Mouse (Mus musculus) neural tube, embryonic 15.5 days (tissue): Measurements from ENCODE around the gene Stab1. TPM values are rescaled to one million over a fixed set of nuclear protein-coding genes. Genes with fewer than 3 reads are reported as not detected.

Experiments
- ATAC-seq: fragments of 200-750 bp; cut with Nextera tagmentation; 2 replicates; pipeline ENCODE4 v1.8.0; 2017; ENCODE audit warnings: mild to moderate bottlenecking, moderate TSS enrichment, moderate library complexity; ENCODE audit not compliant: low FRiP score
- H3K27ac ChIP-seq: fragments of 300-500 bp; sonication (generic); replicated peaks from 2 replicates; pipeline ENCODE4 v1.5.1; 2015; ENCODE audit warnings: mild to moderate bottlenecking, inconsistent platforms
- H3K27me3 ChIP-seq: fragments of 300-500 bp; sonication (generic); replicated peaks from 2 replicates; pipeline ENCODE4 v1.6.1; 2015; ENCODE audit warnings: inconsistent platforms
- H3K36me3 ChIP-seq: fragments of 300-500 bp; sonication (generic); 2 replicates; pipeline ENCODE4 v1.6.1; 2015; ENCODE audit warnings: inconsistent platforms
- H3K4me1 ChIP-seq: fragments of 300-500 bp; sonication (generic); 2 replicates; pipeline ENCODE4 v1.6.1; 2015; ENCODE audit warnings: inconsistent platforms
- H3K4me2 ChIP-seq: fragments of 300-500 bp; sonication (generic); 2 replicates; pipeline ENCODE4 v1.6.1; 2015; ENCODE audit warnings: inconsistent platforms, mild to moderate bottlenecking, moderate library complexity
- H3K4me3 ChIP-seq: fragments of 300-500 bp; sonication (generic); replicated peaks from 2 replicates; pipeline ENCODE4 v1.5.1; 2015; ENCODE audit warnings: mild to moderate bottlenecking, inconsistent platforms
- H3K9ac ChIP-seq: fragments of 300-500 bp; sonication (generic); replicated peaks from 2 replicates; pipeline ENCODE4 v1.6.1; 2015; ENCODE audit warnings: mild to moderate bottlenecking, inconsistent platforms
- H3K9me3 ChIP-seq: fragments of 300-500 bp; sonication (generic); replicated peaks from 2 replicates; pipeline ENCODE4 v1.6.1; 2016; ENCODE audit warnings: inconsistent platforms
- WGBS: fragments of 180-500 bp; shearing (Covaris S2); methylation state at CpG from one replicate; pipeline ENCODE4 v1.1.7; 2015; ENCODE audit warnings: mixed read lengths; 5-methylcytosine and 5-hydroxymethylcytosine counted together
- polyA plus RNA-seq: library from polyadenylated mRNA; unstranded; fragments of >200 nt; fragmentation: Nextera tagmentation; extraction: Ambion mirVana; gene quantifications from 2 replicates; pipeline ENCODE4 v1.2.1, GENCODE M21; 2015

Gene Stab1
- polyA plus RNA-seq, 1 experiment from 2014 or later: 16.9 TPM

GRCm38 (mm10) chr14:31128101-31128825, 40.2 kb downstream of the Stab1 start:
- peak; percentile 7 for ATAC-seq
- Histone ChIP-seq H3K27me3 (no peaks in the 10 kb centered on the region), H3K4me3 (peak overlapping the region; percentile 66), H3K4me2 (peak overlapping the region; percentile 76), H3K9ac (peak overlapping the region; percentile 77), H3K36me3 (0 out of 2 replicates have a peak, but pooled peaks cover 4% of the 10 kb centered on the region), H3K27ac (peak overlapping the region; percentile 82), H3K9me3 (no peaks in the 10 kb centered on the region), H3K4me1 (peaks cover 65% of the 10 kb centered on the region)
- WGBS: 2% methylated on average over 23 of the region's 23 CpGs

GRCm38 (mm10) chr14:31126826-31127225, 41.6 kb downstream of the Stab1 start:
- peaks cover 10% of the 10 kb centered on the region; the same call in 1 of the 2 replicates for H3K36me3 ChIP-seq
- WGBS: 93% methylated on average over 8 of the region's 8 CpGs
- H3K27me3 ChIP-seq: no peaks in the 10 kb centered on the region
- no peak overlapping the region for H3K27ac ChIP-seq
- H3K4me1 ChIP-seq: peaks cover 51% of the 10 kb centered on the region
- H3K9ac ChIP-seq: no peak overlapping the region
- H3K4me3 ChIP-seq: 0 out of 2 replicates have a peak overlapping the region, but pooled peaks have one; percentile 1
- no peaks in the 10 kb centered on the region for H3K9me3 ChIP-seq
- peak overlapping the region; percentile 38 for H3K4me2 ChIP-seq
- ATAC-seq: no peak

GRCm38 (mm10) chr14:31125106-31126075, 43.0 kb downstream of the Stab1 start:
- Histone ChIP-seq H3K36me3 (peaks cover 14% of the 10 kb centered on the region; the same call in 1 of the 2 replicates), H3K4me3 (no peak overlapping the region), H3K4me1 (peaks cover 40% of the 10 kb centered on the region), H3K9ac (no peak overlapping the region), H3K4me2 (no peak overlapping the region), H3K27ac (peak overlapping the region; percentile 30; the same call in 1 of the 2 replicates), H3K9me3 (no peaks in the 10 kb centered on the region), H3K27me3 (no peaks in the 10 kb centered on the region)
- 71% methylated on average over 9 of the region's 9 CpGs for WGBS
- ATAC-seq: no peak

GRCm38 (mm10) chr14:31115522-31115921, 52.9 kb downstream of the Stab1 start:
- Histone ChIP-seq H3K4me1 (no peaks in the 10 kb centered on the region), H3K9me3 (no peaks in the 10 kb centered on the region), H3K4me3 (no peak overlapping the region), H3K36me3 (peaks cover 50% of the 10 kb centered on the region), H3K27me3 (no peaks in the 10 kb centered on the region), H3K4me2 (no peak overlapping the region), H3K9ac (no peak overlapping the region), H3K27ac (no peak overlapping the region)
- ATAC-seq: no peak
- WGBS: 85% methylated on average over 2 of the region's 2 CpGs

GRCm38 (mm10) chr14:31114011-31114410, 54.4 kb downstream of the Stab1 start:
- peaks cover 55% of the 10 kb centered on the region for H3K36me3 ChIP-seq
- ATAC-seq: no peak

GRCm38 (mm10) chr14:31112187-31112586, 56.3 kb downstream of the Stab1 start:
- Histone ChIP-seq H3K4me3 (no peak overlapping the region), H3K9ac (no peak overlapping the region), H3K4me1 (no peaks in the 10 kb centered on the region), H3K9me3 (no peaks in the 10 kb centered on the region), H3K36me3 (peaks cover 57% of the 10 kb centered on the region), H3K27ac (no peak overlapping the region), H3K4me2 (no peak overlapping the region), H3K27me3 (no peaks in the 10 kb centered on the region)
- ATAC-seq: no peak
- WGBS: 90% methylated on average over 5 of the region's 5 CpGs

More at GRCm38 (mm10) chr14:31114011-31114410, 54.4 kb downstream of the Stab1 start:
- Histone ChIP-seq H3K4me2 (no peak overlapping the region), H3K4me3 (no peak overlapping the region), H3K9me3 (no peaks in the 10 kb centered on the region), H3K27me3 (no peaks in the 10 kb centered on the region), H3K9ac (no peak overlapping the region), H3K27ac (no peak overlapping the region), H3K4me1 (no peaks in the 10 kb centered on the region)
- WGBS: 87% methylated on average over 3 of the region's 3 CpGs

GRCm38 (mm10) chr14:31110613-31111012, 57.8 kb downstream of the Stab1 start:
- H3K27ac ChIP-seq: no peak overlapping the region
- no peaks in the 10 kb centered on the region for H3K27me3 ChIP-seq
- no peak overlapping the region for H3K4me2 ChIP-seq
- H3K4me1 ChIP-seq: no peaks in the 10 kb centered on the region
- H3K9ac ChIP-seq: no peak overlapping the region
- no peak for ATAC-seq
- no peak overlapping the region for H3K4me3 ChIP-seq
- H3K9me3 ChIP-seq: no peaks in the 10 kb centered on the region
- 89% methylated on average over 3 of the region's 3 CpGs for WGBS
- peaks cover 58% of the 10 kb centered on the region for H3K36me3 ChIP-seq

- Histone ChIP-seq H3K27ac (no peak overlapping the region), H3K4me1 (no peaks in the 10 kb centered on the region), H3K9me3 (no peaks in the 10 kb centered on the region), H3K36me3 (peaks cover 55% of the 10 kb centered on the region), H3K27me3 (no peaks in the 10 kb centered on the region), H3K4me3 (no peak overlapping the region), H3K9ac (no peak overlapping the region), H3K4me2 (no peak overlapping the region)
- ATAC-seq: no peak
- 88% methylated on average over 2 of the region's 2 CpGs for WGBS
Measured at GRCm38 (mm10) chr14:31105156-31105555, 63.3 kb downstream of the Stab1 start.

- H3K36me3 ChIP-seq: peaks cover 62% of the 10 kb centered on the region
- H3K9ac ChIP-seq: no peak overlapping the region
- 94% methylated on average over 1 of the region's 1 CpGs for WGBS
- H3K27ac ChIP-seq: no peak overlapping the region
- H3K4me1 ChIP-seq: no peaks in the 10 kb centered on the region
- no peak overlapping the region for H3K4me2 ChIP-seq
- no peak overlapping the region for H3K4me3 ChIP-seq
- ATAC-seq: no peak
- H3K9me3 ChIP-seq: no peaks in the 10 kb centered on the region
- no peaks in the 10 kb centered on the region for H3K27me3 ChIP-seq
Measured at GRCm38 (mm10) chr14:31089918-31090317, 78.5 kb downstream of the Stab1 start.
